Mouse (Mus musculus) right cerebral cortex, postnatal 4 days (tissue): ENCODE data around the gene Fry.
A peak's percentile ranks its signal among the peaks of the same experiment; 100 is the strongest.

Source experiments
- DNase-seq: peaks from one replicate; pipeline ENCODE4 v3.0.0-alpha.2; 2022

Gene Fry

GRCm38 (mm10) chr5:150229776-150230175 is 111.3 kb downstream of the Fry start:
- no peak for DNase-seq

DNA sequence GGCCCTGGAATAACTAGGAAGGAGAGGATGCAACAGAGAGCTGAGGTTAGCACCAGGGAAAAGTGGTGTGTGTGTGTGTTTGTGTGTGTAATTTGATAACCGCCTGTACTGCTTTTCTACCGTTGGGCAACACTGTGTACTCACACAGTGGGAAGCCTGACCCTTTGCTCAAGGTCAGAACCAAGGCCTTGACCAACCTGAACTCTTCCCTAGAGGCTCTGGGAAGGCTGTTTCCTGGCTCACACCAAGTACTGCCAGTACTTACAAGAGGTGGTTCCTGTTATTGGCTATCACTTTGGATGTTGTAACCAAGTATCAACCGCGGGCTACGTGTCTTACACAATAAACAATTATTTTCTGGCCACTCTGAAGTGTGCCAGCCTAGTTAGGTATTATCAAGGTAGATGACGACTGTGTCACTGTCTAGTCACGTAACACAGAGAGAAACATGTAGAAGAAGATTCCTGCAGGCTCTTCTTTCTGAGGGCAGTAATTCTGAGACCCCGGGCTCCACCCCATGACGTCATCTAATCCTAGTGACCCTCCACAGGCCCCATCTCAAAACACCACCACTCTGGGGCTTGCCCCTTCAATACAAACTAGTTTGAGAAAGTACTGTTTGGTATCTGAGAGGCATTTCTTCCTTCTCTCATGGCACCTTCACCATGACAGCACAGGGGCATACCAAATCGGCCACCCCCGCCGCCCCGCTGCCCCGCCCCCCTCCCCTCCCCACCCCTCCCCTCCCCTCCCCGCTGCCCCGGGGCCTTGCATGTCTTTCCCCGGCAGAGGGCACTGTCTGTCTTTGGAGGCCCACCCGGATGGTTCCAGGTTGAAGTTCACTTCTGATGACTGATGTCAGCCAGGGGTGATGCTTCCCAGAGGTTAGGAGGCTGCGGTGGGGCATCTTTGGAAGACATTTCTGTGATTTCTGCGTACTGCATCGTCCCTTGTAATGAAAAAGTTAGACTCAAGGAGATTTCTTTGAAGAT is 114.0 kb downstream of the Fry start:
- peak; percentile 30 for DNase-seq

DNA sequence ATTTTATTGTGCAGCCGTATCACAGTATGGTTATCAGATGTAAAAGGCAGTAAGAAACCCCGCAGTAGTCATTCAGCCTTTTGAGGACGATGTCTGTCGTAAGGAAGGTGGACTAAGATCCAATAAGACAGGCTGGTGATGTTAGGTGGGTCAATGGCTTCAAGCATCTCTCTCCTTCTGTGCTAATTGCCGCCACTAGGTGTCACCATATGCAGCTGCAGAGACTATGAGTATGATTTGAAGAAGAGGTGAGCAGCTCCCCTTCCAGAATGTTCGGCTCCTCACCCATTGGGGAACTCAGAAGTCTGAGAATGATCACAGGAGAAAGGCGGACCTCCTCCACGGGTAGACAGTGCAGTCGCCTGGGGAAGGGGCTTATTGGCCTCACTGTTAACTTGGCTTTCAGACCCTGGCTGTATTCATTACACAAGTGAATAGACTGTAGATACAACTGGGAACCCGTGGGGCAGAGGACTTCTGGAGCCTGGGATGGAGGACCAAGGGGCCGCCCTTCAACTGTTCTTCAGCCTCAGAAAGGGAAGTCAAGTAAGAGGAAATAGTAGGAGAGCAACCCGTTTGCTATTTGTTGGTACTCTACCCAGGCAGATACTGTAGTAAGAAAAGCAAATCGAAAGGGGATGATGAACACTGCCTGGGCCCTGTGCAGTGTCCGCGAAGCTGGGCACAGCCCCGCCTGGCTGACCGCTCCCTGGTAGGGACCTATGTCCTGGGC is 114.9 kb downstream of the Fry start:
- peak; percentile 65 for DNase-seq

DNA sequence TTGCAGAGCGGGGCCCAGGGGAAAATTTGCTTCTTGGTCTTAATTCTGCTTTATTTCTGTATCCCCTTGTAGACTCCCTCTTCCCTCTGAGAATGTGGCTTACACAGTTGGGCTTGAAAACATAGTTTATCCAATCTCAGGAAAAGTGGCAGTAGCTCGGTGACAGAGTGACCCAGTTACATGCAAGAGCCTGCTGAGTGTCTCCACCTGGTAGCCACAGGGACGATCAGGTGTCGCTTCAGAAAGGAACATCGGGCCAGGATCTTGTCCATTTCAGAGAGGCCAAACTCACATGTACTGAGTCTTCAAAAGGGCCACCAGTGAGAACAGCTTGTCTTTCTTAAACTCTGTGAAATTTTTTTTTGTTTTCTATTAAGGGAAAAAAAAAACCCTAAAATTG is 117.5 kb downstream of the Fry start:
- no peak for DNase-seq

DNA sequence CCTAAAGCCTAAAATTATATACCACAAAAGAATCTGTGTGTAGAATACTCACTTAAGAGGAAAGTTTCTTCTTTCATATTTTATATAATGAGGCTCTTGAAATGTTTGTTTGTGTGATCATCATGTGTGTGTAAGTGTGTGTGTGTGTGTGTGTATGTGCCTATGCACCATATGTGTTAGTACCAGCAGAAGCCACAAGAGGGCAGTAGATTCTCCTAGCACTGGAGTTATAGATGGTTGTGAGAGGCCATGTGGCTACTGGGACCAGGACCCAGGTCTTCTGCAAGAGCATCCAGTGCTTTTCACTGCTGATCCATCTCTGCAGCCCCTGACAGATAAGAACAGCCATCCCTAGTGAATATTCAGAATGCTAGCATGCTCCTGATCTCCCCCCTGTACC is 118.2 kb downstream of the Fry start:
- DNase-seq = no peak

DNA sequence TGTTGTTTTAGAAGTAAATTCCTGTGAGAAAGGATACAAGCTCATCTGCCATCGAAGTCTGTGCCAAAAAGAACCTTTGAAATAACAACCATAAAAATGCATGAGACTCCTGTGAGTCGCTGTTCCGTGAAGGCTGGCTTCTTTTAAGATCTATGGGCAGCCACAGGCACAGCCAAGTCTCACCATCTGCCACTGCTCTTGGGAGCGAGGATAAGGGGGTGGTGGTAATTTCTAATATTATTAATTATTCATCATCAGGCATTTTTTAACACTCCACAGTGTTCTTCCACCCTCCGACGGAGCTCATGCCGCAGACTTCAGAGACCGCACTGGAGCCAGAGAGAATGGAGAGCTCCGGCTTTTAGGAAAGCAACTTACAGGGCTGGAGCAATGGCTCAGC is 123.2 kb downstream of the Fry start:
- DNase-seq = no peak

DNA sequence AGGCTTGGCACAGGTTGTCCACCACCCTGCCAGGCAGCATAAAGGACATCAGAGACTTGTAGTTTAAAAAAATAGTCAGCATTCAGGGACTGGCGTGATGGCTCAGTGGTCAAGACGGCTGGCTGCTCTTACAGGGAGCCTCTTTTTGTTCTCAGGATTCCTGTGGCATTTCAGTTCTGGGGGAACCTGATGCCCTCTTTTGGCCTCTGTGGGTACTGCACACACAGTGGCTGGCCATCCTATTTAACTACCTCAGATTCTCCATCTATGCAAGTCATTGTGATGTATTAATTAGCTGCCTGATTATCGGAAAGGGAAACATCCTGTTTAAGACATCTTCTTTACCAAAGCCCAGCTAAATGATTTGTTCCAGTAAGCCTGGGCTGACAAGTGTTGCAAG is 128.3 kb downstream of the Fry start:
- DNase-seq = peak; percentile 53

- DNase-seq = no peak
Measured at GRCm38 (mm10) chr5:150257764-150258163, 139.3 kb downstream of the Fry start.

DNA sequence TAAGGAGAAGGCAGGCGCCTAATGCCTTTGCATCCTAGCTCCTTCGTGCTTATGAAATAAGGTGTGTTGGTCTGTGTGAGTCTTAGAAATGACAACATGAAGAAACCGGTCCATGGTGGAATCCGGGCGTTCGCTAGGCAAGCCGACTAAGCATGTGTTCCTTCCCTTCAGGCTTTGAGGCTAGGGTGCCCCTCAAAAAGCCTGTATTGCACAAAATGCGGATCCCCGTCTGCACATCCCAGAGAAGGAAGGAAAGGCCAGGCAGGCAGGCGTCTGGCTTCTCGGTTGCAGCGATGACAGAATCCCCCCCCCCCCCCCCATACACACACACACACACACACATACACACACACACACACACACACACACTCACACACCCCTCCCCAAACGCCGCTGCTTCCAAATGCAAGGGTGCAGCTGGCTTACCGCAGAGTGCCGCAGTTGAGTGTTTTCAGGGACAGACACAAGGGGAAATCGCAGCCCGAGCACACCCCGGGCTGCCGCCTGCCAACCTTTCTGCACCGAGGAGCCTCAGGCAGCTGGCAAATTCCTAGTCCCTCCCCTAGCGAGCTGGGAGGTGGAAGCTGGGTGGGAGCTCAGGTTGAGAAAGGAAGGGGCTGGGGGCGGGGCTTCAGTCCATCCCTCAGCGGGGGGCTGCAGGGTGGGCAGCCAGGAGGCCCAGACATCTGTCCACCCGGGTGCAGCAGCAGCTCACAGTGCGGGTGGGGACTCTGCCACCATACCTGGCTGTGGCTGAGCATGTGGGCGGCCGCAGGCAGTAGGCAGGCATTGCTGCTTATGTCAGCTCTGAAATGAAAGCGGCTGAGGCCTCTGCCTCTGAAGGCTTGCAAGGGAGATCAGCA is 141.0 kb downstream of the Fry start:
- peak; percentile 79 for DNase-seq

DNA sequence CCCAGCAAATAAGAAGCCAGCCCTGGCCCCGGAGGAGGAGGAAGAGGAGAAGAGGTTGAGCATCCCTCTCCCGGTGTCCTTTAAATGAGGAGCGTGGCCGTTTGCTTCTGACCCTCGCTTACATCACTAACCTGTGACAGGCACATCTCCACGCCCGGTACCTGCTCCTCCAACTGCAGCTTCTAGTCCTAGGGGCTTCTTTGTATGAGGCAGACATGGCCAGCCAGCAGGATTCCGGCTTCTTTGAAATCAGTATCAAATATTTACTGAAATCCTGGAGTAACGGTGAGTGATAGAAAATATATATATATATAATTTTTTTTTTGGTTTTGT is 141.6 kb downstream of the Fry start:
- no peak for DNase-seq

DNA sequence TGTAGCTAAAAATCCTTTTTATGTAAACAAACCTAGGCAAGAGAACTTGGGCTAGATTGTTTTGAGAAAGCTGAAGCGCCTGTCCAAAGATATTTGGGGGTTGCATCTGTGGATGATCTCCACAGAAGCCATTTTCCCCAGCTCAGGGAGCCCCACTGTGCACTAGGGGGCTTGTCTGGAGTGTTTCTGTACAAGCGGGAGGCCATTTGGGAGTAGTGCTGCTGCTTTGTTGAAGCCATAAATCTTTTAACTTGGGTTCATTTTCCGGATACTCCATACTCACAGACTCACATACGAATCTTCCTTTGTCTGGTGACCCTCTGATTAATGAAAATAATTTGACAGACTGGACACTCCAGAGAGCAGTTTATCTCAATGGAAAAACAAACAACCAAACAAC is 142.9 kb downstream of the Fry start:
- no peak for DNase-seq

- no peak for DNase-seq
Measured at GRCm38 (mm10) chr5:150262046-150262716, 143.7 kb downstream of the Fry start.

- no peak for DNase-seq
Measured at GRCm38 (mm10) chr5:150262717-150263103, 144.3 kb downstream of the Fry start.

- DNase-seq = no peak
Measured at GRCm38 (mm10) chr5:150263162-150263561, 144.7 kb downstream of the Fry start.

- no peak for DNase-seq
Measured at GRCm38 (mm10) chr5:150263656-150264055, 145.2 kb downstream of the Fry start.

DNA sequence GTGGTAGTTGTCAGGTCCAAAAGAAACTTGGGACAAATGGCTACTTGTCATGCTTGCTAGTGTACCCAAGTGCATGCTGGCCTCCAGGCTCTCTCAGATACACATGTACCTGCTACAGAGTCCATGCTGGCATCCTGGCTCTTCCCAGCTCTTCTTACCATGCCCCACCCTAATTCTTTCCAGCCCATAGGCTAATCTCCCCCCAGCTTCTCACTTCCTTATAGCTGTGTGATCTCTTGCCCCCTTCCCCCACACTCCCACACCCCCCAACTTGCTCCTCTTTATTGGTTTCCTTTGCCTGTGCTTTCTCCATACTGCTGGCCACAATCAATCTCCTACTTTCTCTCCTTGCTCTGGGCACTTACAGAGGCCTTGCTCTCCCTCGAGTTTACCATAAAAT is 146.6 kb downstream of the Fry start:
- DNase-seq = no peak

DNA sequence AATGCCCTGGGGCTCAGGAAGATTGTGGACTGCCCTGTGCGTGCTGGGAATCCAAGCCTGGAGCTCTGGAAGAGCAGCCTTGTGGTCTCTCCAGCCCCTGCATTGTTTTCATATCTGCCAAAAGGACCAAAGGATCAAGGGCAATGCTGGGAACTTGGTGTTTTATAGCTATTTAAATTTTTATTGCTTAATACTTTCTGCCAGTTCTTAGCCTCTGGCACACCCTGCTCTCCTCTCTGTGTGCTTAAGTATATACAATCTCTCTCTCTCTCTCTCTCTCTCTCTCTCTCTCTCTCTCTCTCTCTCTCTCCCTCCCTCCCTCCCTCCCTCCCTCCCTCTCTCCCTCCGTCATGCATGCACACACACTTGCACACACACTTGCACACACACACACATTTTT is 147.5 kb downstream of the Fry start:
- DNase-seq = no peak

GRCm38 (mm10) chr5:150268261-150268660 is 149.8 kb downstream of the Fry start:
- DNase-seq = no peak

GRCm38 (mm10) chr5:150270468-150270867 is 152.0 kb downstream of the Fry start:
- no peak for DNase-seq

DNA sequence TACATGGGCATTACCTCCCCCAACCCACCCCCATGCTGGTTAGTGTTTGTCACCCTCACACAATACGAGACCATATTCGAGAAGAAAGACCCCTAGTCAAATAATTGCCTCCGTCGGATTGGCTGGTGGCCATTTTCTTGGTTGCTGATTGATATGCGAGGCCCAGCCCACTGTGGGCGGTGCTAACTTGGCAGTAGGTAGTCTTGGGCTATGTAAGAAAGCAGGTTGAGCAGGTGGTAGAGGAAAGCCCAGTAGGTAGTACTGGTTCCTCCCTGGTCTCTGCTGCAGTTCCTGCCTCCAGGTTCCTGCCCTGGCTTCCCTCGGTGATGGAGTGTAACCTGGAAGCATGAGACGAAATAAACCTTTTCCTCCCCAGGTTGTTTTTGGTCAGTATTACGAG is 153.7 kb downstream of the Fry start:
- DNase-seq = no peak

DNA sequence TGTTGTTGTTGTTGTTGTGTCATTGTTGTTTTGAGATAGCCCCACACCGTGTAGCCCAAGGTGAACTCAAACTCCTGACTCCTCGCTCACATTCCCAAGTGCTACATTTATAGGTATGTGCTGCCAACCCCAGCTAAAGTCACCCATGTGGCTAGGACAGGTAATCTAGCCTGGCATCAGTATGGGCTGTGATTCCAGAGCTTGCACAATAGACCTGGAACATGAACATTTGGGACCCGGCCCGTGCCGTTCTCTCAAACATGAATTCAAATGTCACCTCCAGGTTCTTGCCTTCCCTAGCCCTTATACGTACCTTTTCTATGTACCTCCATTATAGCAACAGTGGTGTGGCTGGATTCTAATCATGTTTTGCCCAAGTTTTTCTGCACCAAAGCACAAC is 156.9 kb downstream of the Fry start:
- no peak for DNase-seq

- no peak for DNase-seq
Measured at GRCm38 (mm10) chr5:150276611-150277010, 158.2 kb downstream of the Fry start.

- DNase-seq = no peak
Measured at GRCm38 (mm10) chr5:150279387-150279786, 160.9 kb downstream of the Fry start.
